Mouse (Mus musculus) neural tube, embryonic 15.5 days (tissue): Measurements from ENCODE around the gene Nuak1. TPM values are rescaled to one million over a fixed set of nuclear protein-coding genes. Genes with fewer than 3 reads are reported as not detected.

Source experiments
- ATAC-seq: fragments of 200-750 bp; cut with Nextera tagmentation; 2 replicates; pipeline ENCODE4 v1.8.0; 2017; ENCODE audit warnings: mild to moderate bottlenecking, moderate TSS enrichment, moderate library complexity; ENCODE audit not compliant: low FRiP score
- H3K27ac ChIP-seq: fragments of 300-500 bp; sonication (generic); replicated peaks from 2 replicates; pipeline ENCODE4 v1.5.1; 2015; ENCODE audit warnings: mild to moderate bottlenecking, inconsistent platforms
- H3K27me3 ChIP-seq: fragments of 300-500 bp; sonication (generic); replicated peaks from 2 replicates; pipeline ENCODE4 v1.6.1; 2015; ENCODE audit warnings: inconsistent platforms
- H3K36me3 ChIP-seq: fragments of 300-500 bp; sonication (generic); 2 replicates; pipeline ENCODE4 v1.6.1; 2015; ENCODE audit warnings: inconsistent platforms
- H3K4me1 ChIP-seq: fragments of 300-500 bp; sonication (generic); 2 replicates; pipeline ENCODE4 v1.6.1; 2015; ENCODE audit warnings: inconsistent platforms
- H3K4me2 ChIP-seq: fragments of 300-500 bp; sonication (generic); 2 replicates; pipeline ENCODE4 v1.6.1; 2015; ENCODE audit warnings: inconsistent platforms, mild to moderate bottlenecking, moderate library complexity
- H3K4me3 ChIP-seq: fragments of 300-500 bp; sonication (generic); replicated peaks from 2 replicates; pipeline ENCODE4 v1.5.1; 2015; ENCODE audit warnings: mild to moderate bottlenecking, inconsistent platforms
- H3K9ac ChIP-seq: fragments of 300-500 bp; sonication (generic); replicated peaks from 2 replicates; pipeline ENCODE4 v1.6.1; 2015; ENCODE audit warnings: mild to moderate bottlenecking, inconsistent platforms
- H3K9me3 ChIP-seq: fragments of 300-500 bp; sonication (generic); replicated peaks from 2 replicates; pipeline ENCODE4 v1.6.1; 2016; ENCODE audit warnings: inconsistent platforms
- WGBS: fragments of 180-500 bp; shearing (Covaris S2); methylation state at CpG from one replicate; pipeline ENCODE4 v1.1.7; 2015; ENCODE audit warnings: mixed read lengths; 5-methylcytosine and 5-hydroxymethylcytosine counted together
- polyA plus RNA-seq: library from polyadenylated mRNA; unstranded; fragments of >200 nt; fragmentation: Nextera tagmentation; extraction: Ambion mirVana; gene quantifications from 2 replicates; pipeline ENCODE4 v1.2.1, GENCODE M21; 2015

The Nuak1 gene
- polyA plus RNA-seq, 1 experiment from 2014 or later, result 4.8 TPM

- WGBS, result 27% methylated on average over 7 of the region's 7 CpGs
- H3K9me3 ChIP-seq, result no peaks in the 10 kb centered on the region
- H3K36me3 ChIP-seq, result no peaks in the 10 kb centered on the region
- H3K9ac ChIP-seq, result no peak overlapping the region
- peaks cover 37% of the 10 kb centered on the region for H3K4me1 ChIP-seq
- peak; percentile 59; the same call in 1 of the 2 replicates for ATAC-seq
- H3K4me2 ChIP-seq, result no peak overlapping the region
- H3K4me3 ChIP-seq, result no peak overlapping the region
- H3K27ac ChIP-seq, result peak overlapping the region; percentile 54
- H3K27me3 ChIP-seq, result no peaks in the 10 kb centered on the region
Observed at GRCm38 (mm10) chr10:84401907-84402371, 38.5 kb downstream of the Nuak1 start.

GRCm38 (mm10) chr10:84401189-84401588 is 39.2 kb downstream of the Nuak1 start:
- H3K9me3 ChIP-seq, result no peaks in the 10 kb centered on the region
- ATAC-seq, result no peak
- peak overlapping the region; percentile 54; the same call in 1 of the 2 replicates for H3K27ac ChIP-seq
- H3K4me1 ChIP-seq, result peaks cover 45% of the 10 kb centered on the region
- H3K4me3 ChIP-seq, result no peak overlapping the region
- H3K27me3 ChIP-seq, result no peaks in the 10 kb centered on the region
- no peak overlapping the region for H3K9ac ChIP-seq
- 12% methylated on average over 4 of the region's 4 CpGs for WGBS
- no peak overlapping the region for H3K4me2 ChIP-seq
- H3K36me3 ChIP-seq, result no peaks in the 10 kb centered on the region

GRCm38 (mm10) chr10:84400037-84400681 is 40.2 kb downstream of the Nuak1 start:
- H3K36me3 ChIP-seq, result no peaks in the 10 kb centered on the region
- WGBS, result 49% methylated on average over 7 of the region's 7 CpGs
- H3K4me1 ChIP-seq, result peaks cover 41% of the 10 kb centered on the region
- ATAC-seq, result no peak
- H3K4me3 ChIP-seq, result no peak overlapping the region
- H3K9ac ChIP-seq, result no peak overlapping the region
- H3K27me3 ChIP-seq, result no peaks in the 10 kb centered on the region
- no peak overlapping the region for H3K4me2 ChIP-seq
- H3K9me3 ChIP-seq, result no peaks in the 10 kb centered on the region
- H3K27ac ChIP-seq, result peak overlapping the region; percentile 19; the same call in 1 of the 2 replicates

DNA sequence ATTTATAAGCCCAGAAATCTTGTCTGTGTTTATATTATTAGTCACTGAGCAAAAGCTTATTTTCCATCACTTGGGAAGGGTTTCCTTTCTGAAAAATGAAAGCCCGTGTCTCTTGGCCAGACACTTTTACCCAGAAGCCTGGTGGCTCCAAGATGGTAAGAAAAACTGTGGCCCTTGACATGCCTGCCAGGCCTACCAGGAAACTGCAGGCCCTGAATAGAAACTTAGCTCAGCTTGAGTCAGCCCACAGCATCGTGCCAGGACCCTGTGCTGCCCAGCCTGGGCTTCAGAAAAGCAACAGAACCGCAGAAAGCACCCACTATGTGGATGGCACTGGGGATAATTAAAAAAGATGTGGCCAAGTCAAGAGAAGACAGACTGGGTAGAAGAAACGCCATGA is 43.1 kb downstream of the Nuak1 start:
- Histone ChIP-seq H3K4me1 (peaks cover 55% of the 10 kb centered on the region), H3K9me3 (no peaks in the 10 kb centered on the region), H3K4me2 (no peak overlapping the region), H3K27ac (no peak overlapping the region), H3K27me3 (no peaks in the 10 kb centered on the region), H3K9ac (no peak overlapping the region), H3K4me3 (no peak overlapping the region), H3K36me3 (no peaks in the 10 kb centered on the region)
- no peak for ATAC-seq
- 91% methylated on average over 4 of the region's 4 CpGs for WGBS

GRCm38 (mm10) chr10:84395885-84396659 is 44.3 kb downstream of the Nuak1 start:
- ATAC-seq, result no peak
- H3K4me1 ChIP-seq, result peaks cover 47% of the 10 kb centered on the region
- H3K9me3 ChIP-seq, result no peaks in the 10 kb centered on the region
- H3K4me2 ChIP-seq, result no peak overlapping the region
- no peak overlapping the region for H3K9ac ChIP-seq
- peak overlapping the region; percentile 2; the same call in 1 of the 2 replicates for H3K27ac ChIP-seq
- no peak overlapping the region for H3K4me3 ChIP-seq
- no peaks in the 10 kb centered on the region for H3K36me3 ChIP-seq
- no peaks in the 10 kb centered on the region for H3K27me3 ChIP-seq
- 87% methylated on average over 8 of the region's 8 CpGs for WGBS

DNA sequence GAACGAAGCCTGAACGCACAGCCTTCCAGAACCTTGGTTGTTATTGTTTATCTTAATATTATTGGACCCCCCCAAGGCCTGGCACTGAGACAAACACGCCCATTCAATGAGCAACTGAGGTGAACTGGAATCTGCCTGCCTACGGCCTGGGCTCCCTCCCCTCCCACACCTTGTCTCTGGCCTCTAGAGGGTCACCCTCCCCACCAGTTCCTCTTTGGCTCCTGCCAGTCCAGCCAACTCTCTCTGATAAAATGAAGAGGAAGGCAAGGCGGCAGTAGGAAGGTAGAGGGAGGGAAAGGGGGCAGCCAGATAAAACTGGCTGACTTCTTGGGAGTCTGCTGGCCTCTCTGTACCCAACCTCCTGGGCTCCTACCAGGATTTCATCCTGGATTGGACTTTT is 45.1 kb downstream of the Nuak1 start:
- no peak overlapping the region for H3K9ac ChIP-seq
- WGBS, result 85% methylated on average over 5 of the region's 5 CpGs

GRCm38 (mm10) chr10:84393881-84394280 is 46.5 kb downstream of the Nuak1 start:
- Histone ChIP-seq H3K4me3 (no peak overlapping the region), H3K4me1 (peaks cover 42% of the 10 kb centered on the region), H3K36me3 (no peaks in the 10 kb centered on the region), H3K4me2 (no peak overlapping the region), H3K9me3 (no peaks in the 10 kb centered on the region), H3K9ac (no peak overlapping the region), H3K27me3 (no peaks in the 10 kb centered on the region), H3K27ac (peak overlapping the region; percentile 6; the same call in 1 of the 2 replicates)
- no peak for ATAC-seq
- 80% methylated on average over 12 of the region's 12 CpGs for WGBS

More for the DNA sequence above, 45.1 kb downstream of the Nuak1 start:
- Histone ChIP-seq H3K9me3 (no peaks in the 10 kb centered on the region), H3K4me2 (no peak overlapping the region), H3K27ac (no peak overlapping the region), H3K36me3 (no peaks in the 10 kb centered on the region), H3K27me3 (no peaks in the 10 kb centered on the region), H3K4me3 (no peak overlapping the region), H3K4me1 (peaks cover 39% of the 10 kb centered on the region)
- no peak for ATAC-seq

- WGBS, result 84% methylated on average over 9 of the region's 9 CpGs
Observed at GRCm38 (mm10) chr10:84393405-84393804, 47.0 kb downstream of the Nuak1 start.

GRCm38 (mm10) chr10:84392723-84393081 is 47.7 kb downstream of the Nuak1 start:
- H3K4me1 ChIP-seq, result peaks cover 54% of the 10 kb centered on the region
- 61% methylated on average over 3 of the region's 3 CpGs for WGBS
- no peak for ATAC-seq
- peak overlapping the region; percentile 18; the same call in 1 of the 2 replicates for H3K27ac ChIP-seq
- H3K36me3 ChIP-seq, result no peaks in the 10 kb centered on the region
- 0 out of 2 replicates have a peak overlapping the region, but pooled peaks have one; percentile 35 for H3K4me2 ChIP-seq
- no peak overlapping the region for H3K4me3 ChIP-seq
- no peaks in the 10 kb centered on the region for H3K9me3 ChIP-seq
- H3K27me3 ChIP-seq, result no peaks in the 10 kb centered on the region
- H3K9ac ChIP-seq, result no peak overlapping the region

More at GRCm38 (mm10) chr10:84393405-84393804, 47.0 kb downstream of the Nuak1 start:
- Histone ChIP-seq H3K27me3 (no peaks in the 10 kb centered on the region), H3K9me3 (no peaks in the 10 kb centered on the region), H3K4me2 (no peak overlapping the region), H3K4me3 (no peak overlapping the region), H3K4me1 (peaks cover 46% of the 10 kb centered on the region), H3K9ac (no peak overlapping the region), H3K27ac (no peak overlapping the region), H3K36me3 (no peaks in the 10 kb centered on the region)
- no peak for ATAC-seq

DNA sequence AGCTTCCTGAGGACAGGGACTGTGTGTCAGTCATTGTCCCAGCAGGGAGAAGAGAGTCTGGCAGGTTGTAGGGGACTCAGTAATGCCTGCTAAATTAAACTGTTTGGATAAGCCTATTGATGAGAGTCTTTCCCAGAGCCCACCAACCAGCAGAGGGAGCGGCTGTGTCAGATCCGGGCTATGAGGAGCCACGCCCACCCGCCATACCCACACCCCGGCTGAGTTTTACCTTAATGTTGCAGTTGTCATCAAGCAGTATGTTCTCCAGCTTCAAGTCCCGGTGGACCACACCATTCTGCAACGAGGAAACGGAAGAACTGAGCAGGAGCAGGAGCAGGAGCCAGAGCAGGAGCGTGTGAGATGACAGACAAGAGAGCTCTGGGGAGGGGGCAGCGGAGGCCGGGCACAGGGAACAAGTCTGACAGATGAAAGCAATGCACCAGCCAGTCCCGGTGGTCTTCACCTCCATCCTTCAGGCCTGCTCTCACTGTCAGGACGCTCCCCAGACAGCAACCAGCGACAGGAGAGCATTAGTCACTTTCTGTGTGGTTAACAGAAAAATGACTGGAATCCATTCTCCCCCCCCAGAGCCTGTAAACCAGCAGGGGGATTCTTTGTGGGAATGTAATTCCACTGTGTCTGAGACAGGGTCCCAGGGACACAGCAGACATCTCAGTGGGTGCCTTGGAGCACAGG is 48.2 kb downstream of the Nuak1 start:
- Histone ChIP-seq H3K27me3 (no peaks in the 10 kb centered on the region), H3K9ac (no peak overlapping the region), H3K9me3 (no peaks in the 10 kb centered on the region), H3K4me1 (peaks cover 59% of the 10 kb centered on the region), H3K27ac (peak overlapping the region; percentile 18; the same call in 1 of the 2 replicates), H3K4me3 (no peak overlapping the region), H3K4me2 (peak overlapping the region; percentile 35), H3K36me3 (no peaks in the 10 kb centered on the region)
- 17% methylated on average over 14 of the region's 14 CpGs for WGBS
- ATAC-seq, result no peak

GRCm38 (mm10) chr10:84389707-84390106 is 50.7 kb downstream of the Nuak1 start:
- Histone ChIP-seq H3K9me3 (no peaks in the 10 kb centered on the region), H3K4me1 (peaks cover 64% of the 10 kb centered on the region), H3K4me3 (no peak overlapping the region), H3K4me2 (no peak overlapping the region), H3K27ac (no peak overlapping the region), H3K36me3 (no peaks in the 10 kb centered on the region), H3K27me3 (no peaks in the 10 kb centered on the region), H3K9ac (no peak overlapping the region)
- ATAC-seq, result no peak
- WGBS, result 61% methylated on average over 5 of the region's 5 CpGs
